Mouse (Mus musculus) limb, embryonic 12.5 days (tissue): ENCODE results near the gene Ccdc134. TPM values are rescaled to one million over a fixed set of nuclear protein-coding genes. Genes with fewer than 3 reads are reported as not detected.

Source experiments
- ATAC-seq: fragments of 200-750 bp; cut with Nextera tagmentation; 2 replicates; pipeline ENCODE4 v1.8.0; 2017; ENCODE audit warnings: low read depth, moderate TSS enrichment; ENCODE audit not compliant: insufficient number of reproducible peaks, insufficient read depth, low FRiP score, low TSS enrichment
- H3K27ac ChIP-seq: fragments of 300-500 bp; sonication (generic); 2 replicates; pipeline ENCODE4 v1.5.1; 2016; ENCODE audit warnings: mild to moderate bottlenecking, moderate library complexity
- H3K27me3 ChIP-seq: fragments of 300-500 bp; sonication (generic); 2 replicates; pipeline ENCODE4 v1.6.1; 2016; ENCODE audit warnings: mild to moderate bottlenecking, moderate library complexity
- H3K36me3 ChIP-seq: fragments of 300-500 bp; sonication (generic); 2 replicates; pipeline ENCODE4 v1.6.1; 2016; ENCODE audit warnings: mild to moderate bottlenecking, moderate library complexity
- H3K4me1 ChIP-seq: fragments of 300-500 bp; sonication (generic); replicated peaks from 2 replicates; pipeline ENCODE4 v1.6.1; 2016
- H3K4me2 ChIP-seq: fragments of 300-500 bp; sonication (generic); 2 replicates; pipeline ENCODE4 v1.6.1; 2016; ENCODE audit warnings: mild to moderate bottlenecking, moderate library complexity
- H3K4me3 ChIP-seq: fragments of 300-500 bp; sonication (generic); replicated peaks from 2 replicates; pipeline ENCODE4 v1.5.1; 2016; ENCODE audit warnings: mild to moderate bottlenecking
- H3K9ac ChIP-seq: fragments of 300-500 bp; sonication (generic); replicated peaks from 2 replicates; pipeline ENCODE4 v1.6.1; 2016; ENCODE audit warnings: mild to moderate bottlenecking, moderate library complexity
- H3K9me3 ChIP-seq: fragments of 300-500 bp; sonication (generic); 2 replicates; pipeline ENCODE4 v1.6.1; 2016; ENCODE audit warnings: mild to moderate bottlenecking, moderate library complexity
- WGBS: fragments of 180-500 bp; shearing (Covaris S2); methylation state at CpG from one replicate; pipeline ENCODE4 v1.1.7; 2016; 5-methylcytosine and 5-hydroxymethylcytosine counted together
- polyA plus RNA-seq: library from polyadenylated mRNA; unstranded; fragments of >200 nt; fragmentation: Nextera tagmentation; extraction: Ambion mirVana; gene quantifications from 2 replicates; pipeline ENCODE4 v1.2.1, GENCODE M21; 2016

Ccdc134 gene
- polyA plus RNA-seq, 1 experiment from 2014 or later: 23.4 TPM

DNA sequence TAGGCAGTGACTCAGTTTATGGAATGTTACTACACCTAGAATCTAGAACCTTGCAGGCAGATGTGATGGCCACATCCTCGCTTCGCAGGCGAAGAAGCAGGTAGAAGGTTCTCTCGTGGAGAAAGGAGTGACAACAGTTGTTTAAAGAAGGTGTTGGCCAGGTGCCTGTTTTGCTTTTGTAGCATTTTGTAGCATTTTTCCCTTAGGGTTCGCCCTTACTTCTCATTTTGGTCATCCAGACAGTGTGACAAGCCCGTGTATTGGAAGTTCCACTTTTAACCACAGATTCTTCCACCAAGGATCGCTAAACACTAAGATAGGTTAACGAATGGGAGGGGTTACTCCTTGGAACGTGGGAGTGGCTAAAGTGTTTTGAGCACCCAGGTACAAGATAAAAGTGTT is 20.8 kb downstream of the Ccdc134 start:
- 30% methylated on average over 9 of the region's 9 CpGs for WGBS
- Histone ChIP-seq H3K9me3 (no peaks in the 10 kb centered on the region), H3K4me1 (peaks cover 34% of the 10 kb centered on the region), H3K27ac (peak overlapping the region; percentile 96), H3K36me3 (peaks cover 8% of the 10 kb centered on the region; the same call in 1 of the 2 replicates), H3K27me3 (no peaks in the 10 kb centered on the region), H3K9ac (peak overlapping the region; percentile 88), H3K4me2 (peak overlapping the region; percentile 78), H3K4me3 (peak overlapping the region; percentile 85)
- no peak for ATAC-seq

DNA sequence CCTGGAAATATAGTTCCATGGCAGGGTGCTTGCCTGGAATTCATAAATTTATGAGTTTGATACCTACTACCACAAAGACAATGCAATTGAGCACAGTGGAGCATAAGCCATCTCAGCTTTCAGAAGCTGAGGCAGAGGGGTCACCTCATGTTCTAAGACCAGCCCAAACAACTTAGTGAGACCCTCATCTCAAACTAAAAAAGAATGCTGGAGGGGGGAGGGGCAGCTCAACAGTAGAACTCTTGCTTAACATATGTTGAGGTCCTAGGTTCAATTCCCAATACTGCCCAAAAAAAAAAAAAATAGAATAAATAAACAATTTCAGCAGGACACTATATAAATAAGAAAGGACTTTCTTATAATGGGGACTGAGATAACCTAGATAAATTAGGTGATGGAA is 22.3 kb downstream of the Ccdc134 start:
- Histone ChIP-seq H3K4me1 (peaks cover 41% of the 10 kb centered on the region), H3K36me3 (peaks cover 8% of the 10 kb centered on the region; the same call in 1 of the 2 replicates), H3K4me3 (no peak overlapping the region), H3K9me3 (no peaks in the 10 kb centered on the region), H3K9ac (no peak overlapping the region), H3K4me2 (no peak overlapping the region), H3K27me3 (no peaks in the 10 kb centered on the region), H3K27ac (no peak overlapping the region)
- ATAC-seq: no peak

DNA sequence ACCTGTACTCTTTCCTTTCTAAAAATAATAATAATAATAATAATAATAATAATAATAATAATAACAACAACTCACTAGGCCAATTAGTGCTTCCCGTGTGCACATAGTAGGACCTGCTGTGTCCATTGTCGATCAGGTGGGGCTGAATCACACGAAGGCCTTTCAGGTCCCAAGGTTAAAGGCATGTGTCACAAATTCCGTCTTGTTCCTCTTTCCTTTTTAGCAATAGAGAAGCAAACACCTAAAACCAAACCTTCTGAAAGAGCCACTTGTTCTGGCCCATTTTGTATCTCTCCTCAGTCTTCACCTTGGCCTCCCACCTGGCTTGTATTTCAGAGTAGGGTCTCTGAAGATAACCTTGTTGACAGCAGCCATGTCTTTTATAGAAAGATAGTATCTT is 23.5 kb downstream of the Ccdc134 start:
- no peak for ATAC-seq
- no peak overlapping the region for H3K4me2 ChIP-seq
- H3K27ac ChIP-seq: no peak overlapping the region
- peaks cover 33% of the 10 kb centered on the region for H3K4me1 ChIP-seq
- no peak overlapping the region for H3K9ac ChIP-seq
- 92% methylated on average over 4 of the region's 4 CpGs for WGBS
- H3K27me3 ChIP-seq: no peaks in the 10 kb centered on the region
- H3K9me3 ChIP-seq: no peaks in the 10 kb centered on the region
- no peak overlapping the region for H3K4me3 ChIP-seq
- peaks cover 8% of the 10 kb centered on the region; the same call in 1 of the 2 replicates for H3K36me3 ChIP-seq

DNA sequence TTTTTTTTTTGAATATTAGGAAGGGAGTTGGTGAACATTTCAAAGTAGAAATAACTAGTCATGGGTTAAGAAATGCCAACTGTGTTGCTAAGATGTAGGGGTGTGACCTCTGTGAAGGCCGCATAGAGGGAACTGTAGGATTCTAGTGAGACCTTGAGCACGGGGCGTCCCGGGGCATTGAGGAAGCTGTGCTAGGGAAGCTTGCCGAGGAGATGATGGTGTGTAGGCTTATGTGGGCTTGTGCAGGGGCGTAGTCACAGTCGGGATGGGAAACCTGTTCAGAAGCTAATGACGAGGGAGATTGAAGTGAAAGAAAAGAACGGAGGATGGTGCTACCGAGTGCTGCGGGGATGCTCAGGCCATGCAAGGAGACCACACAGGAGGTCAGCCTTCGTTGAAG is 24.3 kb downstream of the Ccdc134 start:
- Histone ChIP-seq H3K4me2 (no peak overlapping the region), H3K4me1 (peaks cover 29% of the 10 kb centered on the region), H3K27ac (no peak overlapping the region), H3K27me3 (no peaks in the 10 kb centered on the region), H3K4me3 (no peak overlapping the region), H3K36me3 (peaks cover 17% of the 10 kb centered on the region; the same call in 1 of the 2 replicates), H3K9ac (no peak overlapping the region), H3K9me3 (0 out of 2 replicates have a peak, but pooled peaks cover 5% of the 10 kb centered on the region)
- WGBS: 86% methylated on average over 12 of the region's 12 CpGs
- no peak for ATAC-seq

DNA sequence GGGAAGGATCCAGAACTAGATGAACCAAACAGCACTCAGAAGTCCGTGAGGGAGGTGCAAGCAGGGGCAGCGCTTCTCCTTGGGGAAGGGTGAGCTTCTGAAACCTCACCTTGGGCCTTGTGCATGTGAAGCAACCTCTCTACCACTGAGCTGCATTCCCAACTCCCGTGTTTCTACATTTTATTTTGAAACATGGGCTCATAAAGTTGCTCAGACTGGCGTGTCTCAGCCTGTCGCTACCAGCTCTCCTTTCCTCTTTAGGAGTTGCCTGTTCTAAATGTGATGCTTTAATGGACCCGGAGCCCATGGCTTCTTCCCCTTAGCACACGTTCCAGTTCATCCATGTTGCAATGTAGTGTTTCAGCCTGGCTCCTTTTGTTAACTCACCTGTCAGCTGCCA is 24.7 kb downstream of the Ccdc134 start:
- H3K27ac ChIP-seq: no peak overlapping the region
- 0 out of 2 replicates have a peak, but pooled peaks cover 5% of the 10 kb centered on the region for H3K9me3 ChIP-seq
- H3K36me3 ChIP-seq: peaks cover 17% of the 10 kb centered on the region; the same call in 1 of the 2 replicates
- H3K4me2 ChIP-seq: no peak overlapping the region
- no peaks in the 10 kb centered on the region for H3K27me3 ChIP-seq
- ATAC-seq: no peak
- no peak overlapping the region for H3K9ac ChIP-seq
- peaks cover 32% of the 10 kb centered on the region for H3K4me1 ChIP-seq
- H3K4me3 ChIP-seq: no peak overlapping the region
- WGBS: 80% methylated on average over 7 of the region's 7 CpGs

DNA sequence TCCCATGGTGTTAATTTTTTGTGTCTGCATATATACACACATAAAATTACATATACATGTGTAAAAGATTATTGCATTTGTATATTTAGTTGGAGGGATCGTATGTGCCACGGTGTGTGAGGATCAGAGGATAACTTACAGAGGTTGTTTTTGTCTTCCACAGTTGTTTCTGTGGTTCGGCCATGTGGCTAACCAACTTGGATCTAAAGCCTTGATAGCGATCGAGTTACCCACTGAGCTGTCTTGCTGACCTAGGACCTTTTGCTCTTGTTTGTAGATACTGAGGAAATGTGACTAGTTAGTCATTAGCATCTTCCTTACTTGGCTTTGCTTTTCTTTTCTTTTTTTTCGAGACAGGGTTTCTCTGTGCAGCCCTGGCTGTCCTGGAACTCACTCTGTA is 28.6 kb downstream of the Ccdc134 start:
- Histone ChIP-seq H3K27me3 (no peaks in the 10 kb centered on the region), H3K4me3 (no peak overlapping the region), H3K9me3 (0 out of 2 replicates have a peak, but pooled peaks cover 5% of the 10 kb centered on the region), H3K4me2 (no peak overlapping the region), H3K36me3 (peaks cover 17% of the 10 kb centered on the region; the same call in 1 of the 2 replicates), H3K27ac (no peak overlapping the region), H3K4me1 (peaks cover 57% of the 10 kb centered on the region), H3K9ac (no peak overlapping the region)
- ATAC-seq: no peak
- 88% methylated on average over 6 of the region's 6 CpGs for WGBS

DNA sequence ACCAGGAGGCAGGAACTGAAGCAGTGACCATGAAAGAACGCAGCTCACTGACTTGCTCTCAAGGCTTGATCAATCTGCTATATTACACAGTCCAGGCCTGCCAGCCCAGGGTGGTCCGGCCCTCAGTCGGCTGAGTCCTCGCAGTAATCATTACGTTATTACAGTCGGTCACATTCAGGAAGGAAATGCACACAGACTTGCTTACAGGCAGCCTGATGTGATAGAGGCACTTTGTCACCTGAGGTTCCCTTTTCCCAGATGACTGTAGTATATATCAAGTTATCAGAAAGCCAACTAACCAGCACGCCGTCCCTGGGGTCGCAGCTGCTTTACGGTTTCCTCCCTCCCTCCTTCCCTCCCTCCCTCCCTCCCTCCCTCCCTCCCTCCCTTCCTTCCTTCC is 29.2 kb downstream of the Ccdc134 start:
- 72% methylated on average over 10 of the region's 10 CpGs for WGBS
- Histone ChIP-seq H3K27ac (peak overlapping the region; percentile 53; the same call in 1 of the 2 replicates), H3K27me3 (no peaks in the 10 kb centered on the region), H3K9me3 (0 out of 2 replicates have a peak, but pooled peaks cover 5% of the 10 kb centered on the region), H3K4me2 (no peak overlapping the region), H3K9ac (no peak overlapping the region), H3K4me1 (peaks cover 63% of the 10 kb centered on the region), H3K36me3 (peaks cover 17% of the 10 kb centered on the region; the same call in 1 of the 2 replicates), H3K4me3 (no peak overlapping the region)
- ATAC-seq: no peak

DNA sequence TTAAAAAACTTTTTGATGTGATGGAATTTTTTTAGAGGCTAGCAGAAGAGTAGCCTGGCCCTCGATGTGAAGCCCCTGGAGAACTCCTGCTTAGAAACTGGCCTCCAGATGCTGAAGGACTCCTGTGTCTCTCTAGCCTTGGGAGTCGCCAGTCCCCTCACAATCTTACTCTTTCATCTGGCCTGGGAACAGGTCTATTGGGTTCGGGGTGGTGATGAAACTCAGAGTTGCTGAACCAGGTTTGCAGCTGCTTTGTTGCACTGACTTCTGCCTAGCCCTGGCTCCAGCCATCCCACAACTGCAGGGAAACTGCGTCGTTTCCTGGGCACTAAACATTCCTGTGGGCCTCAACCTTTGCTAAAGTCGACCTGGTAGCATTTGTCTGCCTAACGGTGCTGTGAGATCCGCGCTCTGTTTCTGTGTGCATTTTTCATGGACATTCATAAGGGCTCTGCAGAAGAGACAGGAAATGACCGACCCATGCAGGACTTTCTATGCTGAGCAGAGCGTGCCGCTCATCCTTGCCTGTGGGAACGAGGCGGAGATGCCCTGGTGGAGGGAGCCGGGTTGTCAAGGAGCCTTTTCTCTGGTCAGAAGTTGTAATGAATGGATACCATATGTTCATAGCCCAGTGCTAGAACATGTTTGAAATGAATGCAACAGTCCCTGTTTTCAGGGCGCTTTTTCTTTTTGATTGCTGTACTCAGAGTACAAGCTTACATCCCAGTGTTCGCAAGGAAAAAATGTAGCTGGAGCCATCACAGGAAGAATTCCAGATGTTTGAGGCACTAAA is 30.7 kb downstream of the Ccdc134 start:
- H3K4me2 ChIP-seq: peak overlapping the region; percentile 17
- H3K36me3 ChIP-seq: peaks cover 17% of the 10 kb centered on the region; the same call in 1 of the 2 replicates
- H3K27ac ChIP-seq: peak overlapping the region; percentile 82
- H3K4me3 ChIP-seq: no peak overlapping the region
- 46% methylated on average over 17 of the region's 17 CpGs for WGBS
- H3K9ac ChIP-seq: no peak overlapping the region
- H3K9me3 ChIP-seq: 0 out of 2 replicates have a peak, but pooled peaks cover 5% of the 10 kb centered on the region
- no peaks in the 10 kb centered on the region for H3K27me3 ChIP-seq
- peaks cover 62% of the 10 kb centered on the region for H3K4me1 ChIP-seq
- ATAC-seq: no peak

DNA sequence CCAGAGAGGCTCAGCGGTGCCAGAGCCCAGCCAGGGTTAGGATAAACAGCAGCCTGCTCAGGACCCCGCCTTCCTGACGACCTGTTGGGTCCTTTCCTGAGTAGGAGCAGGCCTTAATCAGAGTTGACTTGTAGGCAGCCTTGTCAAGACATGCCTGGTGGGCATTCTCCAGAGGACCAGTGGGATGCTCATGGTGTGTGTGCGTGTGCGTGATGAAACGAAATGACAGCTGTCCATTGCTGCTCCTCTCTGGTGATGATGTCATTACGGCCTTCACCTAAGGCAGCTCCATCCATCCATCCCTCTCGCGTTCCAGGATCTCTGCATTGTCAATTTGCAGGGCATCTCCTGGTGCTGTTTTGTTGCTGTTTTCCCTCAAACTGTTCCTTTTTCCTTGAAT is 31.7 kb downstream of the Ccdc134 start:
- no peak for ATAC-seq
- H3K4me3 ChIP-seq: no peak overlapping the region
- 78% methylated on average over 9 of the region's 9 CpGs for WGBS
- no peak overlapping the region for H3K9ac ChIP-seq
- peaks cover 17% of the 10 kb centered on the region; the same call in 1 of the 2 replicates for H3K36me3 ChIP-seq
- H3K9me3 ChIP-seq: 0 out of 2 replicates have a peak, but pooled peaks cover 5% of the 10 kb centered on the region
- no peak overlapping the region for H3K4me2 ChIP-seq
- H3K27me3 ChIP-seq: no peaks in the 10 kb centered on the region
- peaks cover 68% of the 10 kb centered on the region for H3K4me1 ChIP-seq
- 0 out of 2 replicates have a peak overlapping the region, but pooled peaks have one; percentile 82 for H3K27ac ChIP-seq

DNA sequence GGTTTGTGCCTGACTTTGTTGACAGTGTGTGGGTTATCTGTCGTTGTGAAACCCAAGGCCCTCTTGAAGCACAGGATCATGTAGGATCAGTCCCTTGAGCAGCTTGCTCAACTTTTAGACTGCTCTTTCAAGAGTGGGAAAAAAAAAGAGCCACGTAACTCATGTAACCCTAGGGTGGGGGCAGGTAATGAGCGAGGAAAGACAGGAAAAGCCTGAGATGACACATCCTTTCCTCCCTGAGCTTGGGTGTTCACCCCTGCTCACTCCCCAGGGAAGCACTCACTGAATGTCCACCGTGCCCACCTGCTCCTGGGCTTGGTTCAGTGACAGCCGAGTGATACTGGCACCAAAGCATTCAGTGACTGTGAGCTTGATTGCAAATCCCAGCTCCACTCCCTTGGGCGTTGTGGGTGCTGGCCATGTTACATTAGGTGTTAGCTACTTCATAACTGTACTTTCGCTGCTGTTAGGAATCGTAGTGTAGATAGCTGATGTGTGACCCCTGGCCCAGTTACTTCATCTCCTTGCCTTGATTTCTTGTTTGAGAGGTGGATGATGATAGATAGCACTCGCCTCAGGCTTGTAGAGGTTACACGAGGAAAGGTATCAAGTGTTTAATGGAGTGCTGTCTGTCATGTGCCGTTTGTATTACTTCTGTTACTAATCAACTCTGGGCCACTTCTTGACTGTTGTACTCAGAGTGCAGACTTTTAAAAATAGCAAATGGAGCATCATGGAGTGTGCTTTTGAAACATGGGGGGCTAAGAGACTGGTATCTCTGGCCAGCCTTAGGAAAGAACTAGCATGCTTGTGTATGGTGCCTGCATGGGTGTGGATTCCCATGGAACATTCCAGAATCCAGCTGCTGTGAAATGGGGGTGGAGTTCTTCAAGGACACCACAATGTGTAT is 33.3 kb downstream of the Ccdc134 start:
- Histone ChIP-seq H3K4me2 (no peak overlapping the region), H3K27ac (no peak overlapping the region; the same call in 1 of the 2 replicates)

More for the DNA sequence above, 33.3 kb downstream of the Ccdc134 start:
- no peak for ATAC-seq
- H3K4me1 ChIP-seq: peaks cover 73% of the 10 kb centered on the region
- 77% methylated on average over 11 of the region's 11 CpGs for WGBS
- no peak overlapping the region for H3K4me3 ChIP-seq
- no peak overlapping the region for H3K9ac ChIP-seq
- 0 out of 2 replicates have a peak, but pooled peaks cover 5% of the 10 kb centered on the region for H3K9me3 ChIP-seq
- H3K36me3 ChIP-seq: peaks cover 17% of the 10 kb centered on the region; the same call in 1 of the 2 replicates
- no peaks in the 10 kb centered on the region for H3K27me3 ChIP-seq
